In genomic region chr5:24827173-24827572, GRCm38 (mm10) we compare ENCODE assay signal across 20 mouse cellular contexts. TPM values are rescaled to one million over a fixed set of nuclear protein-coding genes. Genes with fewer than 3 reads are reported as not detected.
DNase-seq lines count a peak whose midpoint lies in the region; ATAC-seq and TF ChIP-seq lines count a peak whose summit lies in the region.
"Had no signal": no experiment of that assay in that cellular context is flagged by ENCODE, and none has a peak within 500 bp of the region (broad histone marks: within the 10 kb centered on the region; RNA-seq: fewer than 3 reads in every experiment).

No protein-coding gene starts in this region.

- no peak overlapping the region for H3K4me2 ChIP-seq in lung, postnatal 0 days (replicated peaks; ENCODE audit: low read depth, low read length)
- H3K4me2 ChIP-seq in stomach, embryonic 15.5 days: no peak overlapping the region
- H3K4me2 ChIP-seq: limb, embryonic 13.5 days had no signal

- no peak overlapping the region for H3K27ac ChIP-seq in lung, postnatal 0 days (ENCODE audit: low read length)
- 0 out of 2 replicates have a peak overlapping the region, but pooled peaks have one; percentile 11 for H3K27ac ChIP-seq in stomach, embryonic 15.5 days
- H3K27ac ChIP-seq: forebrain, embryonic 10.5 days; heart, embryonic 10.5 days; hindbrain, postnatal 0 days; limb, embryonic 13.5 days had no signal

- H3K9ac ChIP-seq in lung, postnatal 0 days (replicated peaks; ENCODE audit: low read depth): no peak overlapping the region
- H3K9ac ChIP-seq in stomach, embryonic 15.5 days: no peak overlapping the region
- H3K9ac ChIP-seq: limb, embryonic 13.5 days had no signal

- in situ Hi-C loops in Patski (cut with MboI; ENCODE audit: low pct_unique_long_range_greater_than_20kb): no loop called here

- H3K27me3 ChIP-seq in lung, postnatal 0 days (replicated peaks; ENCODE audit: insufficient read depth, low read length): no peaks in the 10 kb centered on the region
- H3K27me3 ChIP-seq in Patski: no peaks in the 10 kb centered on the region
- H3K27me3 ChIP-seq in stomach, embryonic 15.5 days (replicated peaks): no peaks in the 10 kb centered on the region
- H3K27me3 ChIP-seq: limb, embryonic 13.5 days had no signal

- peak; percentile 51 for DNase-seq in lung, postnatal 0 days (ENCODE audit: low spot score)
- no peak for DNase-seq in lung, postnatal 4 days
- DNase-seq in Patski (ENCODE audit: low read depth, low spot score): no peak
- DNase-seq in gastrocnemius, adult 8-10 months (ENCODE audit: low spot score in 2 of 2): no peak
- no peak for DNase-seq in adrenal gland, adult (ENCODE audit: inconsistent age in 2 of 2, low spot score in 1 of 2)
- DNase-seq: adrenal gland, postnatal 14 days; cerebellum, adult 8-10 months; gastrocnemius, postnatal 14 days; heart, postnatal 4 days; kidney, adult 2 months; kidney, postnatal 25 days; lung, adult 2 months; right cerebral cortex, postnatal 4 days; thymus, postnatal 25 days had no signal

- peaks cover 22% of the 10 kb centered on the region; the same call in 1 of the 2 replicates for H3K4me1 ChIP-seq in lung, postnatal 0 days (ENCODE audit: insufficient read depth, low read depth, low read length)
- H3K4me1 ChIP-seq in stomach, embryonic 15.5 days: peaks cover 14% of the 10 kb centered on the region

- H3K9me3 ChIP-seq in lung, postnatal 0 days (ENCODE audit: low read length): no peaks in the 10 kb centered on the region
- no peaks in the 10 kb centered on the region for H3K9me3 ChIP-seq in stomach, embryonic 15.5 days
- H3K9me3 ChIP-seq: forebrain, embryonic 10.5 days; heart, embryonic 10.5 days; limb, embryonic 13.5 days had no signal

- CTCF ChIA-PET in Patski (lab: Charles Lee): interaction anchor here (1.2 to 2.2 kb wide), 6 partner anchors 9 to 184 kb away, joined by 3 to 7 read pairs (median 3); no protein-coding TSS in a partner anchor

- TF ChIP-seq EP300 in lung, postnatal 0 days (IDR thresholded peaks at IDR 0.05): no peak

- ATAC-seq in lung, postnatal 0 days: no peak
- peak; percentile 46 for ATAC-seq in Patski
- ATAC-seq in granulocyte monocyte progenitor cell, adult 5-6 weeks (replicated peaks; ENCODE audit: poor library complexity, severe bottlenecking): peak; percentile 83
- no peak for ATAC-seq in stomach, embryonic 15.5 days (ENCODE audit: insufficient read depth, low FRiP score, low read depth)
- ATAC-seq: hindbrain, postnatal 0 days had no signal

- 77% methylated on average over 2 of the region's 2 CpGs for WGBS in lung, postnatal 0 days
- WGBS in stomach, embryonic 15.5 days: 79% methylated on average over 2 of the region's 2 CpGs

- H3K36me3 ChIP-seq in lung, postnatal 0 days (ENCODE audit: insufficient read depth, low read length): no peaks in the 10 kb centered on the region
- no peaks in the 10 kb centered on the region for H3K36me3 ChIP-seq in stomach, embryonic 15.5 days
- H3K36me3 ChIP-seq: forebrain, embryonic 10.5 days; heart, embryonic 10.5 days; limb, embryonic 13.5 days had no signal

- POLR2A ChIA-PET in Patski (lab: Charles Lee): interaction anchor here (1.2 kb wide), 1 partner anchor 141 kb away, joined by 3 read pairs; the partner anchor contains the start of gene Nub1

- no peak for TF ChIP-seq CTCF in lung, postnatal 0 days (IDR thresholded peaks at IDR 0.05)
- TF ChIP-seq CTCF in Patski (IDR thresholded peaks at IDR 0.05): no peak

- no peak overlapping the region for H3K4me3 ChIP-seq in lung, postnatal 0 days (ENCODE audit: low read depth, low read length)
- no peak overlapping the region for H3K4me3 ChIP-seq in stomach, embryonic 15.5 days (replicated peaks)
- H3K4me3 ChIP-seq: forebrain, embryonic 10.5 days; heart, embryonic 10.5 days; limb, embryonic 13.5 days had no signal

RNA-seq across cellular contexts. Expression of gene Rheb, which starts 15.3 kb away (rescaled TPM):
- polyA plus RNA-seq in lung, postnatal 0 days (2015; fragmentation: Nextera tagmentation; extraction: Ambion mirVana): 180 and 189 TPM in 2 replicates
- polyA plus RNA-seq in Patski (2021): 168 TPM
- 71.9 and 104 TPM in 2 replicates for total RNA-seq in granulocyte monocyte progenitor cell, adult 5-6 weeks (2014; fragmentation: Nextera tagmentation)
- total RNA-seq in granulocyte monocyte progenitor cell, adult 5-6 weeks (2017): 67.8 and 78.2 TPM in 2 replicates
- 240 and 242 TPM in 2 replicates for polyA plus RNA-seq in stomach, embryonic 15.5 days (2015; fragmentation: Nextera tagmentation; extraction: Ambion mirVana)
- 10 to 100 TPM; 66.8 to 69.7 (median 67.7) TPM for total RNA-seq in gastrocnemius, adult 8-10 months (2022)

Comparison
In these comparisons a context has a peak if more than half of its experiments do, and no peak if none do; other contexts are left out.
1. ATAC-seq: peak in Patski (single experiment) and granulocyte monocyte progenitor cell, adult 5-6 weeks (single experiment); none in lung, postnatal 0 days (single experiment) and stomach, embryonic 15.5 days (single experiment).